Mouse (Mus musculus) erythroblast, embryonic 14.5 days (primary cell): Measurements from ENCODE around the gene Vmn2r33. TPM values are rescaled to one million over a fixed set of nuclear protein-coding genes. Genes with fewer than 3 reads are reported as not detected.
"Not testable (repeated sequence)": the region's sequence is repeated elsewhere in the genome, so short reads cannot be mapped to it uniquely, and the experiment has no call there.

ENCODE experiments used
- H3K27me3 ChIP-seq: 2 replicates; pipeline ENCODE4 v1.6.1; 2012; ENCODE audit warnings: inconsistent platforms; ENCODE audit not compliant: control insufficient read depth
- H3K36me3 ChIP-seq: 2 replicates; pipeline ENCODE4 v1.6.1; 2012; ENCODE audit warnings: mild to moderate bottlenecking, inconsistent platforms; ENCODE audit not compliant: control insufficient read depth
- H3K4me1 ChIP-seq: 2 replicates; pipeline ENCODE4 v1.6.1; 2012; ENCODE audit warnings: inconsistent platforms; ENCODE audit not compliant: control insufficient read depth
- H3K4me3 ChIP-seq: replicated peaks from 2 replicates; pipeline ENCODE3; 2012; ENCODE audit warnings: moderate library complexity, mild to moderate bottlenecking, inconsistent platforms
- H3K9me3 ChIP-seq: 2 replicates; pipeline ENCODE4 v1.6.1; 2012; ENCODE audit warnings: low read length, inconsistent platforms, mixed read lengths; ENCODE audit not compliant: control insufficient read depth
- polyA plus RNA-seq: library from polyadenylated mRNA; stranded (reverse); fragments of >175 nt; gene quantifications from 2 replicates; pipeline ENCODE4 v1.2.3, GENCODE M21; 2012

The Vmn2r33 gene
- polyA plus RNA-seq, result not detected in 2 replicates

- H3K27me3 ChIP-seq, H3K36me3 ChIP-seq, H3K4me1 ChIP-seq, H3K4me3 ChIP-seq, H3K9me3 ChIP-seq: not testable (repeated sequence)
These were observed at the start of gene Vmn2r33 for GRCm38 (mm10) chr7:7566686-7567085. Gene Vmn2r33, minus strand, starts transcription at chr7:7566786.

Other genes with a start within 250 kb of the Vmn2r33 start
- 0.01 TPM in 1 of 2 replicates, not detected in the other for gene Vmn2r30, start 229.2 kb downstream of the Vmn2r33 start, polyA plus RNA-seq
- not detected in 2 replicates for gene Gm45783, start 192.2 kb downstream of the Vmn2r33 start, polyA plus RNA-seq
- under 0.01 TPM in 1 of 2 replicates, not detected in the other for gene Vmn2r31, start 167.1 kb downstream of the Vmn2r33 start, polyA plus RNA-seq
- gene Vmn2r32, start 86.8 kb downstream of the Vmn2r33 start, polyA plus RNA-seq, result not detected in 2 replicates
- gene Vmn2r34, start 122.7 kb upstream of the Vmn2r33 start, polyA plus RNA-seq, result not detected in 2 replicates